In the genomic region with DNA sequence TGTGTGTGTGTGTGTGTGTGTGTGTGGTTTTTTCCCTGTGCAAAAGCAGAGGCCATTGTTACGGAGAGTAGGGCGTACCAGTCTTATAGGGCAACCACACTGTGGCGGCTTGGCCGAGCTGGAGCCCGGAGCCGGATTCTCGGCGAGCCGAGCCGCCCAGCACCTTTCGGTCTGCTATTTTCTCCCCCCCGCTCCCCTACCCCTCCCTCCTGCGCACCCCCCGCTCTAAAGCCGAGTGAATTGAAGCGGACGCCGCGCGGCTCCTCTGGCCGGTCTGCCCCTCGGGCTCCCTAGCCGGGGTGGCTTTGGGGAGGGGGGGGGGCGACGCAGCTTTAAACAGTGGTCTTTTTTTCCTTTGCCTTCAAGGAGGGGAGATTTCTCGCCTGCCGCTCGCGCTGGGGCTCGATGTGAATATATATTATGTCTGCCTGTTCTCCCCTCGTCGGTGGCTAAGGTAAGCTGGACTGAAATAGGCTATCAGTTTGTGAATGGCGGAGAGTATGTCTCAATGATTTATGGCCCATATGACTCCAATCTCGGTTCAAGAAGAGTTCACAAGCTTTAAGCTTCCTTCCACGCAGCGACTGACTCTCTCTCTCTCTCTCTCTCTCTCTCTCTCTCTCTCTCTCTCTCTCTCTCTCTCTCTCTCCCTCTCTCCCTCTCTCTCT, we compare ENCODE assay signal across 8 mouse cellular contexts. TPM values are rescaled to one million over a fixed set of nuclear protein-coding genes. Genes with fewer than 3 reads are reported as not detected.
DNase-seq lines count a peak whose midpoint lies in the region; TF ChIP-seq lines count a peak whose summit lies in the region.

No protein-coding gene starts in this region.

- TF ChIP-seq CTCF in gastrocnemius, adult 2 months (IDR thresholded peaks at IDR 0.05), result no peak
- no peak for TF ChIP-seq CTCF in kidney, adult 2 months (conservative IDR thresholded peaks at IDR 0.05; ENCODE audit: insufficient read depth, insufficient read length, low read depth, low read length)

- H3K4me1 ChIP-seq in kidney, adult 2 months (ENCODE audit: control insufficient read depth, insufficient read depth, low read length), result peaks cover 40% of the 10 kb centered on the region

- peak overlapping the region; percentile 70 for H3K4me3 ChIP-seq in gastrocnemius, adult 2 months
- H3K4me3 ChIP-seq in kidney, adult 2 months (ENCODE audit: insufficient read depth, low read depth, low read length), result peak overlapping the region; percentile 61

- no peaks in the 10 kb centered on the region for H3K27me3 ChIP-seq in kidney, adult 2 months (replicated peaks; ENCODE audit: control insufficient read depth, insufficient read depth, low read length)

- DNase-seq in gastrocnemius, adult 2 months, result no peak
- DNase-seq in gastrocnemius, postnatal 10 days, result no peak
- DNase-seq in embryo, embryonic 10.5 days (ENCODE audit: low spot score), result peak; percentile 91
- peak; percentile 66 for DNase-seq in kidney, adult 2 months
- DNase-seq in lung, postnatal 10 days, result peak; percentile 53
- DNase-seq in right cerebral cortex, adult 18-20 months, result no peak
- DNase-seq in layer of hippocampus, adult 18-20 months (ENCODE audit: low spot score in 2 of 2), result no peak
- DNase-seq in cerebellum, adult 11-12 months, result no peak

- WGBS in kidney, adult 2 months, result under 1% methylated on average over 35 of the region's 36 CpGs

- intact Hi-C loops in gastrocnemius, adult 2 months (cut with DNase I), result no loop called here

- peak overlapping the region; percentile 35; the same call in 1 of the 2 replicates for H3K27ac ChIP-seq in gastrocnemius, adult 2 months
- peak overlapping the region; percentile 98 for H3K27ac ChIP-seq in kidney, adult 2 months (ENCODE audit: insufficient read depth, low read depth, low read length)

- no peaks in the 10 kb centered on the region for H3K36me3 ChIP-seq in kidney, adult 2 months (ENCODE audit: control insufficient read depth, insufficient read depth, low read length)

- TF ChIP-seq POLR2A in kidney, adult 2 months (IDR thresholded peaks at IDR 0.05; ENCODE audit: low read depth, low read length), result no peak

RNA-seq across cellular contexts. Expression of gene Hoxb2, which starts 9.5 kb away (rescaled TPM):
- under 1 TPM; 0.15 to 0.20 TPM for total RNA-seq in gastrocnemius, adult 2 months (2021)
- 1 to 10 TPM in 1 of 2 experiments, under 1 TPM in 1; 0.66 to 1.3 TPM for total RNA-seq in gastrocnemius, postnatal 10 days (2021)
- 22.8 and 28.4 TPM in 2 replicates for polyA plus RNA-seq in kidney, adult 2 months (2012; rRNA removed)
- not detected for total RNA-seq in layer of hippocampus, adult 18-20 months (2021)

RNA-seq across cellular contexts. Expression of gene Hoxb3, which starts 17.7 kb away (rescaled TPM):
- under 1 TPM; 0.22 to 0.51 TPM for total RNA-seq in gastrocnemius, adult 2 months (2021)
- 1 to 10 TPM in 1 of 2 experiments, under 1 TPM in 1; 0.89 to 1.6 TPM for total RNA-seq in gastrocnemius, postnatal 10 days (2021)
- 10.1 and 14.1 TPM in 2 replicates for polyA plus RNA-seq in kidney, adult 2 months (2012; rRNA removed)
- not detected for total RNA-seq in layer of hippocampus, adult 18-20 months (2021)

RNA-seq across cellular contexts. Expression of gene Hoxb4, which starts 22.8 kb away (rescaled TPM):
- under 1 TPM; 0.31 to 0.38 TPM for total RNA-seq in gastrocnemius, adult 2 months (2021)
- 1 to 10 TPM in 1 of 2 experiments, under 1 TPM in 1; 0.45 to 1.1 TPM for total RNA-seq in gastrocnemius, postnatal 10 days (2021)
- 12.6 and 14.6 TPM in 2 replicates for polyA plus RNA-seq in kidney, adult 2 months (2012; rRNA removed)
- not detected for total RNA-seq in layer of hippocampus, adult 18-20 months (2021)

RNA-seq across cellular contexts. Expression of gene Hoxb1, which starts 24.7 kb away (rescaled TPM):
- total RNA-seq in gastrocnemius, adult 2 months (2021), result not detected
- total RNA-seq in gastrocnemius, postnatal 10 days (2021), result not detected
- not detected in 2 replicates for polyA plus RNA-seq in kidney, adult 2 months (2012; rRNA removed)
- total RNA-seq in layer of hippocampus, adult 18-20 months (2021), result not detected

RNA-seq across cellular contexts. Expression of gene Hoxb5, which starts 37.7 kb away (rescaled TPM):
- total RNA-seq in gastrocnemius, adult 2 months (2021), result under 1 TPM; 0.26 to 0.28 TPM
- total RNA-seq in gastrocnemius, postnatal 10 days (2021), result 1 to 10 TPM in 1 of 2 experiments, under 1 TPM in 1; 0.89 to 1.3 TPM
- polyA plus RNA-seq in kidney, adult 2 months (2012; rRNA removed), result 7.7 and 8.4 TPM in 2 replicates
- total RNA-seq in layer of hippocampus, adult 18-20 months (2021), result not detected

Comparison
In these comparisons a context has a peak if more than half of its experiments do, and no peak if none do; other contexts are left out.
1. DNase-seq: peak in embryo, embryonic 10.5 days (single experiment), kidney, adult 2 months (single experiment) and lung, postnatal 10 days (single experiment); none in gastrocnemius, adult 2 months (single experiment), gastrocnemius, postnatal 10 days (single experiment), right cerebral cortex, adult 18-20 months (single experiment), layer of hippocampus, adult 18-20 months (0 of 2) and cerebellum, adult 11-12 months (single experiment).